Mouse (Mus musculus) liver, embryonic 12.5 days (tissue): ENCODE data around the gene Srgap2. TPM values are rescaled to one million over a fixed set of nuclear protein-coding genes. Genes with fewer than 3 reads are reported as not detected.
A peak's percentile ranks its signal among the peaks of the same experiment; 100 is the strongest.
"Not testable (repeated sequence)": the region's sequence is repeated elsewhere in the genome, so short reads cannot be mapped to it uniquely, and the experiment has no call there.

Source experiments
- ATAC-seq: fragments of 200-750 bp; cut with Nextera tagmentation; 2 replicates; pipeline ENCODE4 v1.8.0; 2017; ENCODE audit warnings: moderate number of reproducible peaks, mild to moderate bottlenecking, moderate library complexity
- H3K27ac ChIP-seq: fragments of 300-500 bp; sonication (generic); 2 replicates; pipeline ENCODE4 v1.5.1; 2016; ENCODE audit warnings: mild to moderate bottlenecking
- H3K27me3 ChIP-seq: fragments of 300-500 bp; sonication (generic); replicated peaks from 2 replicates; pipeline ENCODE4 v1.6.1; 2016; ENCODE audit warnings: mild to moderate bottlenecking, moderate library complexity
- H3K36me3 ChIP-seq: fragments of 300-500 bp; sonication (generic); 2 replicates; pipeline ENCODE4 v1.6.1; 2016; ENCODE audit warnings: mild to moderate bottlenecking, moderate library complexity
- H3K4me1 ChIP-seq: fragments of 300-500 bp; sonication (generic); 2 replicates; pipeline ENCODE4 v1.6.1; 2016
- H3K4me2 ChIP-seq: fragments of 300-500 bp; sonication (generic); 2 replicates; pipeline ENCODE4 v1.6.1; 2016; ENCODE audit warnings: mild to moderate bottlenecking, moderate library complexity
- H3K4me3 ChIP-seq: fragments of 300-500 bp; sonication (generic); 2 replicates; pipeline ENCODE4 v1.5.1; 2016; ENCODE audit warnings: mild to moderate bottlenecking, moderate library complexity
- H3K9ac ChIP-seq: fragments of 300-500 bp; sonication (generic); 2 replicates; pipeline ENCODE4 v1.6.1; 2016; ENCODE audit warnings: mild to moderate bottlenecking, moderate library complexity
- H3K9me3 ChIP-seq: fragments of 300-500 bp; sonication (generic); replicated peaks from 2 replicates; pipeline ENCODE4 v1.6.1; 2016; ENCODE audit warnings: mild to moderate bottlenecking, moderate library complexity
- WGBS: fragments of 180-500 bp; shearing (Covaris S2); methylation state at CpG from one replicate; pipeline ENCODE4 v1.1.7; 2016; ENCODE audit not compliant: insufficient replicate concordance; 5-methylcytosine and 5-hydroxymethylcytosine counted together
- polyA plus RNA-seq: library from polyadenylated mRNA; unstranded; fragments of >200 nt; fragmentation: Nextera tagmentation; extraction: Ambion mirVana; gene quantifications from 2 replicates; pipeline ENCODE4 v1.2.1, GENCODE M21; 2016

The Srgap2 gene
- 5.8 and 7.8 TPM in 2 replicates for polyA plus RNA-seq

DNA sequence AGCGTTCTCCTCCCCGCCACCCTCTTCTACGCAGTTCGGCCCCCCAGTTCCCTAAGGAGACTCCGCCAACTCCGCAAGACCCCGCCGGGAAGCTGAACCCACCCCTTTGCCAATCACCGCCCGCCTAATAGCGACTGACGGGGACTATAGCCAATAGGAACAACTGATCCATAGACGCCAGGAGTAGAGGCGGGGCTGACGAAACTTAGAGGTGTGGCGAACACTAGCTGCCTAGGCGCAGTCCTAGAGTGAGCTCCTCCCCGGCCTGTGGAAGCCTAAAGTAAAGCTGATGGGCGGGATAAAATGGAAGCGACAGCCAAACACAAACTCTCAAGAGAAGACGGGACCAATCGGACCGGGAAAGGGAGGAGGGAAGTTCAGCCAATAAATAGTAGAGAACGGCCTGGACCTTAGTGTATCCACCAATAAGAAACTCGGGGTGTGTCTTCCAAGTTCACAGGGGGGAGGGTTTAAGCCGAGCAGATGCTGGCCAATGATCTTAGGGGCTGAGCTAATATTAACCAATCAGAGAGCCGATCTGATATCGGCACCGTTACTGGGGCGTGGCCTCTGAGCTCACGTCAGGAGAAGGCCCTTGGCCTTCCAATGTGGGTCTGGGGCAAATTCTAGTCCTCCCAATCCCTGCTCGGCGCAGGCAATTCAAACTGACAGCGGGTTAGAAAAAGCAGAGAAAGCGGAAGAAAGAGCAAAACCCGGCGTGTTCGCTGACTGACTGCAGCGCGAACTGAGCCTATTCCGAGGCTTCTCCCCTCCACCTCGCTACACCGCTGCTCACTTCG lies at the start of gene Srgap2, which contains the start of gene Fam72a:
Srgap2 (minus strand) TSS at position 72 of the 800 bp plus-strand sequence.
Fam72a (plus strand) TSS at position 623 of the 800 bp plus-strand sequence.
- Histone ChIP-seq H3K4me3 (peak within 1 kb of the TSS; percentile 75), H3K27me3 (no peaks in the 10 kb centered on the region), H3K9me3 (no peaks in the 10 kb centered on the region), H3K36me3 (no peaks in the 10 kb centered on the region; the same call in 1 of the 2 replicates), H3K9ac (peak within 1 kb of the TSS; percentile 86), H3K4me2 (peak within 1 kb of the TSS; percentile 99), H3K27ac (peak within 1 kb of the TSS; percentile 96), H3K4me1 (peaks cover 59% of the 10 kb centered on the region)
- 2% methylated on average over 44 of the region's 44 CpGs for WGBS
- ATAC-seq = peak; percentile 94

DNA sequence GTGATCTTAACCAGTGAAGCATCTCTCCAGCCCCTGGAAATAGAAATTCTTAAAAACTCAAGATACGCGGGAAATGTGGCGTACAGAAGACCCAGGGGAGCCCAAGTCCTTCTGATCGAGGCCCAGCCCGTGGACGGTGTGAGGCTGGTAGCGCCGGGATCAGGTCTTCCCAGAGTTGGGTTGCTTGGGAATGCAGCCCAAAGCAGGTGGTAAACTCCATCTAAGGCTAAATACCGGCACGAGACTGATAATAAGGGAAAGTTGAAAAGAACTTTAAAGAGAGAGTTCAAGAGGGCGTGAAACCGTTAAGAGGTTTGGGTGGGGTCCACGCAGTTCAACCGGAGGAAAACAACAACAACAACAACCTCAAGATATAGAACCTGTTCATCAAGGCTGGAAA lies 46.6 kb upstream of the Srgap2 start:
- no peak overlapping the region for H3K4me3 ChIP-seq
- no peaks in the 10 kb centered on the region for H3K9me3 ChIP-seq
- ATAC-seq = peak; percentile 87
- 79% methylated on average over 14 of the region's 14 CpGs for WGBS
- no peak overlapping the region for H3K4me2 ChIP-seq
- H3K27ac ChIP-seq = no peak overlapping the region
- H3K36me3 ChIP-seq = no peaks in the 10 kb centered on the region
- no peak overlapping the region for H3K9ac ChIP-seq
- H3K4me1 ChIP-seq = no peaks in the 10 kb centered on the region
- H3K27me3 ChIP-seq = no peaks in the 10 kb centered on the region

GRCm38 (mm10) chr1:131570391-131570790 lies 43.2 kb upstream of the Srgap2 start:
- WGBS = 79% methylated on average over 4 of the region's 4 CpGs

GRCm38 (mm10) chr1:131569721-131570120 lies 42.6 kb upstream of the Srgap2 start:
- 67% methylated on average over 6 of the region's 6 CpGs for WGBS
- Histone ChIP-seq H3K9me3 (no peaks in the 10 kb centered on the region), H3K36me3 (no peaks in the 10 kb centered on the region), H3K4me3 (no peak overlapping the region), H3K27me3 (no peaks in the 10 kb centered on the region), H3K27ac (no peak overlapping the region), H3K4me2 (no peak overlapping the region), H3K9ac (no peak overlapping the region), H3K4me1 (no peaks in the 10 kb centered on the region)
- no peak for ATAC-seq

More at GRCm38 (mm10) chr1:131570391-131570790, 43.2 kb upstream of the Srgap2 start:
- no peaks in the 10 kb centered on the region for H3K36me3 ChIP-seq
- H3K4me3 ChIP-seq = no peak overlapping the region
- no peak overlapping the region for H3K27ac ChIP-seq
- peak; percentile 42; the same call in 1 of the 2 replicates for ATAC-seq
- no peaks in the 10 kb centered on the region for H3K27me3 ChIP-seq
- no peak overlapping the region for H3K4me2 ChIP-seq
- no peak overlapping the region for H3K9ac ChIP-seq
- H3K4me1 ChIP-seq = no peaks in the 10 kb centered on the region
- no peaks in the 10 kb centered on the region for H3K9me3 ChIP-seq

DNA sequence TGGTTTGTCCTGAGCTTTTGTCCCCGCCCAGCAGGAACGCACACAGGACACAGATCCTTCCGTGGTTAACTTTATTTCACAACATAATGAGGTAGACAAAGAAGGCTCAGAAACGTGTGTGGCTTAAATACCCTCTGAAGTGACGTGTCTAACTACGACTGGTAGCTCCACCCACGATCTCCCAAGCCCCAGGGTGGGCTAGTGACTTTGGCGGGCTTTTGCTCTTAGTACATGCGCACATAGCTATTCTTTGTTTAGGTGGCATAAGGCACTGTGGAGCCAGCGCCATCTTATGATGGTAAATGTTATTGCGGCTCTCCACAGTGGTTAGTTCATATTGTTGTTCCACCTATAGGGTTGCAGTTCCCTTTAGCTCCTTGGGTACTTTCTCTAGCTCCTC lies 38.9 kb upstream of the Srgap2 start:
- not testable (repeated sequence) for H3K4me3 ChIP-seq, H3K27me3 ChIP-seq, H3K9ac ChIP-seq, H3K27ac ChIP-seq, H3K9me3 ChIP-seq, H3K4me1 ChIP-seq, H3K36me3 ChIP-seq
- WGBS = 19% methylated on average over 11 of the region's 11 CpGs
- peak overlapping the region; percentile 35 for H3K4me2 ChIP-seq
- peak; percentile 67 for ATAC-seq

DNA sequence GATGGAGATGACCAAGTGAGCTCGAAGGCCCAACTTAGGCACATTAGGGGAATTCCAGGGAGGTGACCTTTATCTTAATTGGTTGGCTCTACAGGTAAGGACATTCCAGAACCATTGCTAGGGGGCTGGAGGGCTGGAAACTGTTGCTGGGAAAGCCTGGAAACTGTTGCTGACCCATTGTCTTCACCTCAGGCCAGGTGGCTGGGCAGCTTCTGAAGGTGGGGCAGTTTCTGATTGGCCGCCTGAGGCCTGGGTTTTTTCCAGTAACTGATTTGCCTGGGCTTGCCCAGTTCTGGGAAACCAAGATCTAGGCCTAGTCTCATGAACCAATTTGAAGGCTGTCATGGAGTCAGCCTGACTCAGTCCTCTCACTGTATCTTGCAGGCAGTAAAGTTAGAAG lies 34.9 kb upstream of the Srgap2 start:
- Histone ChIP-seq H3K4me3 (no peak overlapping the region), H3K27me3 (peaks cover 8% of the 10 kb centered on the region; the same call in 1 of the 2 replicates), H3K9me3 (no peaks in the 10 kb centered on the region), H3K4me2 (no peak overlapping the region), H3K27ac (no peak overlapping the region), H3K36me3 (no peaks in the 10 kb centered on the region), H3K4me1 (no peaks in the 10 kb centered on the region), H3K9ac (no peak overlapping the region)
- ATAC-seq = no peak
- 65% methylated on average over 2 of the region's 2 CpGs for WGBS

DNA sequence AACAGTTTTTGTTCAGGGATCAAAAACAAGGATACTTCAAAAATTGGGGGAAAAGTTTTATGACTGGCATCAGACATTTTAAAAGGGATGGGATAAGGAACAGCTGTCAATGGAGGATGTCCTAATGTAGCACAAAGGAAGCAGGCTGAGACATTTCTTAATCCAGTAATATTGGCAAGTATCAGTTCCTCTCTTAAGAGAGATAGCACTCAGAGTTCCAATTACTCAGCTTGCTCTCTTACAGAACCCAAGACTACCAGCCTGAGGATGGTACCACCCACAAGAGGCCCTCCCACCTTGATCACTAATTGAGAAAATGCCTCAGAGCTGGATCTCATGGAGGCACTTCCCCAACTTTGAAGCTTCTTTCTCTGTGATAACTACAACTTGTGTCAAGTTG lies 33.3 kb upstream of the Srgap2 start:
- no peaks in the 10 kb centered on the region for H3K36me3 ChIP-seq
- H3K9ac ChIP-seq = no peak overlapping the region
- no peak for ATAC-seq

DNA sequence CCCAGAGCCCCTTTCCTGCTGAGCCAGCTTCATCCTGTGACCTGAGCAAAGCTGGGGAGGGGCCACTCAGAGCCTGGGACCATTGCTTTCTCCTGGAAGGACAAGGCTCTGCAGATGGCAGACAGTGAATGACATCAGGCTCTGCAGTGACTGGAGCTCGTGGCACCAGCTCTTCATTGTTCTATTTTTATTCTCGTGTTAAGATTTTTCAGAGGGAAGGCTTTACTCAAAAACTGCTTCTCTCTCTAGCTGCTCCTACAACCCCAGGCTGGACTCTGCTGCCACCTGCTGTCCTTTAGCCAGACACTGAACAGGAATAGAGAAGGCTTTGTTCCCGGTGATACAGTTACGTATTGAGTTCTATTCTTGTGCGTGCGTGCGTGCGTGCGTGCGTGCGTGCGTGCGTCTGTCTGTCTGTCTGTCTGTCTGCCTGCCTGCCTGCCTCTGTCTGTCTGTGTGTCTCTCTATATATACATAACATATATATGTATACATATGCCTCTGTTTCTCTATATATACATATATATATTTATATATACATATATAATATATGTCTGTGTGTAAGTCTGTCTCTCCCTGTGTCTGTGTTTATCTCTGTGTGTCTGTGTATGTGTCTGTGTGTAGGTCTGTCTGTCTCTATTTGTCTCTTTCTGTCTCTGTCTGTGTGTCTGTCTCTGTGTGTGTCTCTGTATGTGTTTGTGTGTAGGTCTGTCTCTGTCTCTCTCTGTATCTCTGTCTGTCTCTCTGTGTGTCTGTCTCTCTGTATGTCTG lies 28.1 kb upstream of the Srgap2 start:
- Histone ChIP-seq H3K9ac (0 out of 2 replicates have a peak overlapping the region, but pooled peaks have one; percentile 14), H3K36me3 (no peaks in the 10 kb centered on the region), H3K27ac (no peak overlapping the region), H3K27me3 (peaks cover 8% of the 10 kb centered on the region; the same call in 1 of the 2 replicates), H3K4me1 (peaks cover 3% of the 10 kb centered on the region; the same call in 1 of the 2 replicates), H3K4me3 (no peak overlapping the region), H3K4me2 (peak overlapping the region; percentile 31), H3K9me3 (no peaks in the 10 kb centered on the region)
- WGBS = 14% methylated on average over 13 of the region's 13 CpGs
- peak; percentile 47; the same call in 1 of the 2 replicates for ATAC-seq

More for the DNA sequence above, 33.3 kb upstream of the Srgap2 start:
- Histone ChIP-seq H3K27ac (no peak overlapping the region), H3K27me3 (peaks cover 8% of the 10 kb centered on the region; the same call in 1 of the 2 replicates), H3K4me3 (no peak overlapping the region), H3K9me3 (no peaks in the 10 kb centered on the region), H3K4me2 (no peak overlapping the region), H3K4me1 (no peaks in the 10 kb centered on the region)

GRCm38 (mm10) chr1:131553428-131553827 lies 26.3 kb upstream of the Srgap2 start:
- H3K4me3 ChIP-seq = no peak overlapping the region
- no peaks in the 10 kb centered on the region for H3K9me3 ChIP-seq
- H3K27me3 ChIP-seq = peaks cover 8% of the 10 kb centered on the region; the same call in 1 of the 2 replicates
- no peak overlapping the region for H3K9ac ChIP-seq
- no peak overlapping the region for H3K4me2 ChIP-seq
- peaks cover 3% of the 10 kb centered on the region; the same call in 1 of the 2 replicates for H3K4me1 ChIP-seq
- no peak for ATAC-seq
- no peak overlapping the region for H3K27ac ChIP-seq
- no peaks in the 10 kb centered on the region for H3K36me3 ChIP-seq

GRCm38 (mm10) chr1:131551956-131552355 lies 24.8 kb upstream of the Srgap2 start:
- Histone ChIP-seq H3K4me1 (peaks cover 3% of the 10 kb centered on the region; the same call in 1 of the 2 replicates), H3K27ac (no peak overlapping the region), H3K9me3 (no peaks in the 10 kb centered on the region), H3K27me3 (no peaks in the 10 kb centered on the region), H3K4me2 (no peak overlapping the region), H3K36me3 (no peaks in the 10 kb centered on the region), H3K9ac (no peak overlapping the region), H3K4me3 (no peak overlapping the region)
- ATAC-seq = no peak
- 74% methylated on average over 2 of the region's 2 CpGs for WGBS

DNA sequence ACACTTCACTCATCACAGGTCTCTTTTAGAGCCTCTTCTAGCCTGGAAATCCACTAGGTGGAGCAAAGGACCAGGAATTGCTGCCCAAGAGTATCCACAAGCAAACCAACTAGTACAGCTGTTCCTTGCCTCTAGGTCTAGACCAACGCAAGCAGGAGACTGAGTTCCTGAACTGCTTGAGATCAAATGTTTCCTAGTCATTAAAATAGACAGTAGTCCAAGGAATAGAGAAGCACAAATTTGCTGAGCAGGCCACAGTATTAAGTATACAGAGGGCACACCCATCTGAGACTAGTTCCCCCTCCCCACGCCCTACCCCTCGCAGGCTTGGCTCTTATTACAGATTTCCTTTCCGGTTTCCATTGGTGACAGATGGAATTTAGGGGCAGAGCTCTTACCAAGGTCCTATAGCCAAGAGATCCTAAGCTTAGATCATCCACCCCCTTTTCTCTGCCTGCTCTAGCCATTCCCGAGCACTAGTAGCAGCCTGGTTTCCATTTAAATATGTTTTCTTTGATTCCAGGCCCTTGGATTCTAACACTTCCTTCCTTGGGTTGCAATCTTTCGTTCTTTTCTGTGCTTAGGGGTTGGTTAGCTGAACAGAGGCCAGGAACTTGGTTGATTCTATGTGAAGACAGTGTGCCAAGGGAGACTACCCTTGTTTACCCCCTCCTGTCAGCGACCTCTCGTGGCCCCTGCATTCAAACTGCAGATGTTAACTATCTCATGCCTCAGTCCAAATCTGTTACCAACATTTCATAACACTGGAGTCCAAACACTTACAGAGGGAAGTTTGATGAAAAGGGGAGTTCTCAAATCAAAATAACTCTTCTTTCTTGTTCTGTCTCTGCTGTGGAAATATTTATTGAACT lies 21.6 kb upstream of the Srgap2 start:
- 48% methylated on average over 8 of the region's 8 CpGs for WGBS
- no peak for ATAC-seq

More for the DNA sequence above, 21.6 kb upstream of the Srgap2 start:
- Histone ChIP-seq H3K4me3 (no peak overlapping the region), H3K27ac (no peak overlapping the region), H3K4me2 (no peak overlapping the region), H3K4me1 (no peaks in the 10 kb centered on the region), H3K27me3 (no peaks in the 10 kb centered on the region), H3K36me3 (no peaks in the 10 kb centered on the region), H3K9ac (no peak overlapping the region), H3K9me3 (no peaks in the 10 kb centered on the region)
